Mouse (Mus musculus) myocyte (in vitro differentiated cells): Measurements from ENCODE around the gene D11Wsu47e.

Experiments used
- CEBPB ChIP-seq: IDR thresholded peaks from 2 replicates; pipeline ENCODE4 v1.6.1; 2011; ENCODE audit warnings: mild to moderate bottlenecking, moderate library complexity; ENCODE audit not compliant: poor library complexity, insufficient read depth, severe bottlenecking
- MAX ChIP-seq: IDR thresholded peaks from one replicate; pipeline ENCODE4 v1.6.1; 2011; ENCODE audit warnings: low read depth, mild to moderate bottlenecking, control low read depth
- MYOG ChIP-seq, 3 experiments: IDR thresholded peaks; one replicate each; pipeline ENCODE4 v1.6.1; 2011; ENCODE audit warnings: control low read depth in 2 of 3, low read depth in 2 of 3, mild to moderate bottlenecking in 2 of 3; ENCODE audit not compliant: insufficient read length in 2 of 3, control insufficient read depth in 1 of 3, insufficient read depth in 1 of 3
- POLR2A ChIP-seq: IDR thresholded peaks from one replicate; pipeline ENCODE4 v1.6.1; 2011; ENCODE audit warnings: low read depth, mild to moderate bottlenecking, control low read depth, moderate library complexity; ENCODE audit not compliant: insufficient read length
- USF1 ChIP-seq: IDR thresholded peaks from one replicate; pipeline ENCODE4 v1.6.1; 2011; ENCODE audit warnings: low read depth, mild to moderate bottlenecking, control low read depth, moderate library complexity

DNA sequence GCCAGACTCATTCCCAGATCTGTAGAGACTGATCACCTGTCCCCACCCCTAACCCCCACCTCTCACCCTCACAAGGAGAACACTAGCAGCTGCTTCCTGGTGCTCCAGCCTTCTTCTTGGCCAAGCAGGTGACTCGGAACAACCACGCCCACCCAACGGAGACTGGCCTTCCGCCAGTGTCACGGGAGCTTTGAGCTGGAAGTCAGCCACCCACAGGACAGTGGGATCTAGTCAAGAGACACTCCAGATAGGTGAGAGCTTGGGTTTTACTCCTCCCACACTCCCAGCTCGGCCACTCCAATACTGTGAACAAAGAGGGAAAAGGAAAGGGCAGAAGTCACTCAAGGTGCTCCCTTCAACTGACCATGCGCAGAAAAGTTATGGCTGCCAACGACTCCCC, 55.0 kb downstream of the D11Wsu47e start:
- TF ChIP-seq USF1 (no peak), POLR2A (no peak), MAX (no peak), MYOG (IDR thresholded peaks at IDR 0.05; ENCODE audit: control insufficient read depth in 1 of 3, insufficient read depth in 1 of 3, insufficient read length in 2 of 3, low read depth in 2 of 3) (no peak), CEBPB (no peak)
